Mouse (Mus musculus): ENCODE data around the gene Mmp2. TPM values are rescaled to one million over a fixed set of nuclear protein-coding genes. Genes with fewer than 3 reads are reported as not detected.
"Not testable (repeated sequence)": the region's sequence is repeated elsewhere in the genome, so short reads cannot be mapped to it uniquely, and the experiment has no call there.

Mmp2 gene
- 27.7 and 35.5 TPM in 2 replicates for polyA plus RNA-seq (2012; ENCODE audit: insufficient read depth, insufficient read length, missing spikeins)

DNA sequence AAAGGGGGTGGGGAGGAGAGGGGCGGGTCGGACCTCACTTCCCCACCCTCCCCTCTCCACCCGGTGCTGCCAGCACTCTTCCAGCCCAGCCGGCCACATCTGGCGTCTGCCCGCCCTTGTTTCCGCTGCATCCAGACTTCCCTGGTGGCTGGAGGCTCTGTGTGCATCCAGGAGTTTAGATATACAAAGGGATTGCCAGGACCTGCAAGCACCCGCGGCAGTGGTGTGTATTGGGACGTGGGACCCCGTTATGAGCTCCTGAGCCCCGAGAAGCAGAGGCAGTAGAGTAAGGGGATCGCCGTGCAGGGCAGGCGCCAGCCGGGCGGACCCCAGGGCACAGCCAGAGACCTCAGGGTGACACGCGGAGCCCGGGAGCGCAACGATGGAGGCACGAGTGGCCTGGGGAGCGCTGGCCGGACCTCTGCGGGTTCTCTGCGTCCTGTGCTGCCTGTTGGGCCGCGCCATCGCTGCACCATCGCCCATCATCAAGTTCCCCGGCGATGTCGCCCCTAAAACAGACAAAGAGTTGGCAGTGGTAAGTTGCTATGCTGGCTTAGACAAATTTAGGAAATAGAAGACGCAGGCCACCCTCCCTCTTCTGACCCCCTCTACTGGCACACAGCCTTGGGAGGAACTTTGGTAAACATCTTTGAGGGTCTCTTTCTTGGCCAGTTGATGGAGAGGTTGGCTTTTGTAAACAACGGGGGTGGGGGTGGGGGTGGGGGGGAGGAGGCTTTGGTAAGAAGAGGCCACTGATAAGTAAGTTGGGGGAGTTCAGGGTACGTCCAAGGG, at the start of gene Mmp2:
TSS of gene Mmp2 (plus strand) at position 49 of the 792 bp plus-strand sequence.
- no peaks in the 10 kb centered on the region for H3K4me1 ChIP-seq (ENCODE audit: control insufficient read depth, insufficient read depth, insufficient read length, low read length)
- peak within 1 kb of the TSS; percentile 53 for H3K4me3 ChIP-seq (ENCODE audit: insufficient read depth, low read depth, low read length)
- peak within 1 kb of the TSS; percentile 23 for H3K27ac ChIP-seq (replicated peaks; ENCODE audit: low read depth, low read length)

DNA sequence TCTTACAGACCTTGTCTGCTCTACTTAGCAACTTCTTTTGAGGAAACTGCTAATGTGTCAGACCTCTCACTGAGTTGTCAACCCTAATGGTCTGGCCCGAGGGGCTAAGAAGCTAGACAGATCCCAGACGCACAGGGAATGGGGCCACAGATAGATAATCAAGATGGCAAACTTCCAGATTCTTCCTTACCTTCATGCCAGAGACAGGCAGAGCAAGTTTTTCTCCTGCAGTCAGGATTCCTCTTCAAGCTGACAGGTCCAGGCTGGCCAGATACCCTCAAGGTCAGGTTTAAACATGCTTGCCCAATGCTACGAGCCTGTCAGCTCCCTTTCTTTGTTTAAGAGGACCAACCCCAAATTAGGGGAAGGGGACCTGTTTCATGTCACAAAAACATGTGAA, 46.1 kb upstream of the Mmp2 start:
- Histone ChIP-seq H3K4me1 (ENCODE audit: control insufficient read depth, insufficient read depth, insufficient read length, low read length) (no peaks in the 10 kb centered on the region), H3K27ac (replicated peaks; ENCODE audit: low read depth, low read length) (no peak overlapping the region), H3K4me3 (ENCODE audit: insufficient read depth, low read depth, low read length) (no peak overlapping the region)

DNA sequence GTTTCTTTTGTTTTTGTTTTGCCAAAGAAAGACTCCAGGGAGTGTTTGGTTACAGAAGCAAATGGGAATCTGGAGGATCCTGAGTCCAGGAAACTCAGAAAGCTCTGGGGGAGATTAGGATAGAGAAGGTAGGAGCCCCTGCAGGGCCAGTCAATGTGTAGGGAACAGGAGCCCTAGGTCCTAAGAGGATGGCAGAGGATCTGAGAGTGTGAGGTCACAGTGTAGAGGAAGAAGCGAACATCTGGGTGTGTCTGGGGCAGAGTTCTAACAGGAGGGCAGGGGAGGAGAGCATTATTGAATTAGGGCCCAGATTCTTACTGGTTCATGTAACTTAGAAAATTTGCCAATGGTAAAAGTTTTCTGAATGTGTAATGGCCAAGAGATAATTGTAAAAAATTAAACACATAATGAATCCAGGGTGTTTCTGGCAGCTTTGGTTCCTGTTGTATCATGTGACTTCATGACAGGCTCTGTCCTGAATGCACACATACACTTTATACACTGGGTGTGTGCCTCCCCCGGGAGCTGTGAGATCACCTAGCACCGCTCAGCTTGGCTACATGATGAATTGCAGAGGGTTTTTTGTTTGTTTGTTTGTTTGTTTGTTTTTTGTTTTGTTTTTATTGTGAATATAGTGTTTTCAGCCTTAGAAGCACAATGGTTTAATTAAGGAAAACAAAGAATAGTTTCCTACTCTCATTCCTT, 43.0 kb upstream of the Mmp2 start:
- no peak overlapping the region for H3K27ac ChIP-seq (replicated peaks; ENCODE audit: low read depth, low read length)
- H3K4me1 ChIP-seq (ENCODE audit: control insufficient read depth, insufficient read depth, insufficient read length, low read length): no peaks in the 10 kb centered on the region

DNA sequence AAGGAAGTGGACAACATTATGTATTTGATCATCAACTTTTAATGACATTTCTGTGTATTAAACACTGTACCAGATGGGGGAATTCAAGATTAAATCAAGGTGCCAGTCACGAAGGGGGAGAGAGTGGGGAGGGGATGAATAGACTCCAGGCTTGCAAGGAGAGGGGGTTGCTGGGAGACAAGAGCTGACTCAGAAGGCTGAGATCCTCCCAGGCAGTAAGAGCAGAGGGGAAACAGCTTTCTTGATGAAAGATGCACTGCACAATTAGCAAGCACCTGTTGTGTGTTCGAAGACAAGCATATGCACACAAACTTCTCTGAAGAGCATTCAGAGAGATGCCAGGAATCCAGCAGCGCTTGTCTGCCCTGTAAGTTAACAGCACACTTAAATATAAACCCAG, 36.3 kb upstream of the Mmp2 start:
- no peak overlapping the region for H3K4me3 ChIP-seq (ENCODE audit: insufficient read depth, low read depth, low read length)
- H3K4me1 ChIP-seq (ENCODE audit: control insufficient read depth, insufficient read depth, insufficient read length, low read length): no peaks in the 10 kb centered on the region
- no peak overlapping the region for H3K27ac ChIP-seq (replicated peaks; ENCODE audit: low read depth, low read length)

More for the DNA sequence above, 43.0 kb upstream of the Mmp2 start:
- H3K4me3 ChIP-seq (ENCODE audit: insufficient read depth, low read depth, low read length): no peak overlapping the region

DNA sequence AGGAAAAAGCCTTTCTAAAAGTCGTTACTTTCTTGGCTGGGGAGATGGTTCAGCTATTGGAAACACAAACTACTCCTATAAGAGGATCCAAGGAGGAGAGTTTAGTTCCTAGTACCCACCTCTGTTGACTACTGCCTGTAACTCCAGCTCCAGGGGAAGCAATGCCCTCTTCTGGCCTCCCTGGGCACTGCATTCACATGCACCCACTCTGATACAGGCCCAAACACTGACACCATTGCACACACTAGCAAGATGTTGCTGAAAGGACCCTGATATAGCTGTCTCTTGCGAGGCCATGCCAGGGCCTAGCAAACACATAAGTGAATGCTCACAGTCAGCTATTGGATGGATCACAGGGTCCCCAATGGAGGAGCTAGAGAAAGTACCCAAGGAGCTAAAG, 35.1 kb upstream of the Mmp2 start:
- not testable (repeated sequence) for H3K4me3 ChIP-seq (ENCODE audit: insufficient read depth, low read depth, low read length); H3K27ac ChIP-seq (replicated peaks; ENCODE audit: low read depth, low read length); H3K4me1 ChIP-seq (ENCODE audit: control insufficient read depth, insufficient read depth, insufficient read length, low read length)

DNA sequence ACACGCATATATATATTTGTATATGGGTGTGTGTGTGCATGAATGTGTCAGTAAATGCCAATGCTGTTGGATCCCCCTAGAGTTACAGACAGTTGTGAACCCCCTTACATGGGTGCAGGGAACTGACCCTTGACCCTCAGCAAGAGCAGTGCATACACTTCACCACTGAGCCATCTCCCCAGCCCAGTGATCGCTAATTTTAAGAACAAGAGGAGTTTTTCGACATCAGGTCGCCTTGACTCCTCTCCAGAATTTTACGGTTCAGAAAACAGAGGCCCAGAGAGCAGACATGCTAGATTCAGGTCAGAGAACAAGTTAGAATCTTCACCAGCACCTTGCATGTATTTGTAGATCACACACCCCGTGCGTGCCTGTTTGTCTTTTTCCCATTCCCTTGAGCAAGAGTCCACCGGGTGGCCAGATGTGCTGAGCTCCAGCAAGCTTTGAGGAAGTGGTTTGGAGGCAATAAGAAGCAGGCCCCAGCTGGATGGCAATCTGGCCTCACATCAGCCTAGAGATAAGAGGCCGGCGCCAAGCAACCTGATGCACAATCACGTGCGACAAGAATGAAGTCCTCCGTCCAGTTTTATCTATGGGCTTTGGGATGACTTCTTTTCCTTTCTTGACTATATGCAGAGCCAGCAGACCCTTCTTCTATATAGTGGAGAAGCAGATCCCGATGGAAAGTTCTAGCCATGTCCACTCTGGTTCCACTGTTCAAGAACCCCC, 33.1 kb upstream of the Mmp2 start:
- H3K4me1 ChIP-seq (ENCODE audit: control insufficient read depth, insufficient read depth, insufficient read length, low read length): no peaks in the 10 kb centered on the region
- no peak overlapping the region for H3K4me3 ChIP-seq (ENCODE audit: insufficient read depth, low read depth, low read length)
- no peak overlapping the region for H3K27ac ChIP-seq (replicated peaks; ENCODE audit: low read depth, low read length)

DNA sequence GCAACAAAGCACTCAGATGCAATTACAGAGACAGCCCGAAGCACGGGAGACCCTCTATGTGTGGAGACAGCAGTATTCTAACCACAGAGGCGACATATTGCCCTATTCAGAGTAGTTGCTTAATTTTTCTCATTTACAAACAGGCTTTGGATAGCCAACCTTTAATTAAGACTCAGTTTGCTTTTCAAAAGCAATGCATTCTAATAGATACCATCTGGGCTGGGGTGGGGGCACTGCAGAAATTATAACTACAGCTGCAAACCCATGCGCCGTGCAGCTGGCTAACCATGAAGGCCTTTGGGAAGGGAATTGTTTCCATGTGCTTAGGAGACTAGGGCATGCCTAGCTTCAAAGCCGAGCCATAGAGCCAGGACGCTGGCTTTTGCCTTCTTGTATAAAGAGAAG, 29.6 kb upstream of the Mmp2 start:
- Histone ChIP-seq H3K27ac (replicated peaks; ENCODE audit: low read depth, low read length) (no peak overlapping the region), H3K4me1 (ENCODE audit: control insufficient read depth, insufficient read depth, insufficient read length, low read length) (no peaks in the 10 kb centered on the region), H3K4me3 (ENCODE audit: insufficient read depth, low read depth, low read length) (no peak overlapping the region)

DNA sequence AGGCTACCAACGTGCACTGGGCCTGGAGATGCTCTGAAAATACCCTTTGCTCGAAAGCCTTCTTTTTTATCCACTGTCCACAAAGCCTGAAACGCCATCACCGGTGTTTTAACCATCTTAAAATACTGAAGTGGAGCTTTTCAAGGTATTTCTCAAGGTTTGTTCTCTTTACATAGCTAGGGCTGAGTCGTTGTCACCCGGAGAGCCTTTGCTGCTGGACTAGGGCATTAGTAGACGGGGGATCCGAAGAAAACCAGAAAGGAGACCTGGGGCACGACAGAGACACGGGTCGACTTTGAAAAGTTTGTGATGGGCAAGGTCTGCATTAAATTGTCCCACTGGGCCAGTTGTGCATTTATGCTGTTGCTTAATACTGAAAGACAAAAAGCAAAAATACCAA, 27.7 kb upstream of the Mmp2 start:
- no peaks in the 10 kb centered on the region for H3K4me1 ChIP-seq (ENCODE audit: control insufficient read depth, insufficient read depth, insufficient read length, low read length)
- no peak overlapping the region for H3K27ac ChIP-seq (replicated peaks; ENCODE audit: low read depth, low read length)
- no peak overlapping the region for H3K4me3 ChIP-seq (ENCODE audit: insufficient read depth, low read depth, low read length)

DNA sequence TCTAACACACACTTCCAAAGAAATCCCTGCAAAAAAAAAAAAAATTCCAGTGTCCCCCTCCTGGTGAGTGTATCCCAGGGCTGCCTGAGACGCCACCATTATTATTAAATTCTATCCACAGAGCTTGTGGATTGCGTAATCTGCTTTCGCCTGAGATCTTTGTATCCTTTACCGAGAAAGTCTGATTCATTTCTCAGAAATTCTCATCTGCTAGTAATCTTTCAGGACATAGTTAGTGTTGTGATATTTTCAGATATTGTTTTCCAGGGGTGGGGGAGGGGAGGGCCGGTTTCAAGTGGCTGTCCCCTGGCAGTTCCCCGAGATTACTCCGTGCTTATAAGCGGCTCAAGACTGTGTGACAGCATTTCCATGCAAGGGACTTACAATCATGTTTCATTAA, 25.9 kb upstream of the Mmp2 start:
- H3K4me1 ChIP-seq (ENCODE audit: control insufficient read depth, insufficient read depth, insufficient read length, low read length): no peaks in the 10 kb centered on the region
- no peak overlapping the region for H3K4me3 ChIP-seq (ENCODE audit: insufficient read depth, low read depth, low read length)
- H3K27ac ChIP-seq (replicated peaks; ENCODE audit: low read depth, low read length): no peak overlapping the region

DNA sequence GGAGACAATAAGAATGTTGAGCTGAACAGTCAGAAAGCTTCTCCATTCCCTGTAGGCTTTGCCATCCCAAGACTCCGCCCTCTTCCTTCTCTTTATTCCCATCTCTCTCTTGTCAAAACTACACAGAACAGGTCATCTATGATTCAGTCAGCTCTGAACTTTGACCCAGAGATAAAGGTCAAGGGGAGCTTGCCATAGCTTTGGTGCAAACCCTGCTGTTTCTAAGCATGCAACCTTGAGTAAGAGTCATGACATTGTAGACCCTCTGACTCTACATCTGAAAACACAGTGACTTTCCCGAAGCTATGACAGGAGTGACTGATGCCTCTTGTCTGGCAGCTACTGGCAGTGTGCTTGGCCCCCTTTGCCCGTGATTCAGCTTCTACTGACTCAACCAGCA, 24.5 kb upstream of the Mmp2 start:
- Histone ChIP-seq H3K27ac (replicated peaks; ENCODE audit: low read depth, low read length) (no peak overlapping the region), H3K4me3 (ENCODE audit: insufficient read depth, low read depth, low read length) (no peak overlapping the region), H3K4me1 (ENCODE audit: control insufficient read depth, insufficient read depth, insufficient read length, low read length) (no peaks in the 10 kb centered on the region)

DNA sequence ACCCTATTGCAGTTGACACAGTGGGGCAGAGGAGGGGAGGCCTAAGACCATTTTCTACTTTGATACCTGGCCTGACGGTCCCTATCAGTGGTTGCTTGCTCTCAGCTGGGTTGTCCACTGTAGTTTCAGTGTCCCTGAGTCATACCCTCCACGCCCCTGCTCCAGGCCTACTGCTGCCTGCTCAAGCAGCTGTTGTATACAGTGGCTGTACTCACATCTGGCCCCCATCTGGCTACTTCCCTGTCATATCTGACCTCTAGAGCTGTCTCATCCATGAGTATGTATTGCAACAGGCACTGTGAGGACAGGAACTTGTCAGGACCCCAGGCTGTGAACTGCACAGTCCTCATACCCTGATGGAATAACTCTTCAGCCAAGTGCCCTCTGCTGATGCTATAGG, 14.3 kb upstream of the Mmp2 start:
- no peak overlapping the region for H3K27ac ChIP-seq (replicated peaks; ENCODE audit: low read depth, low read length)
- no peak overlapping the region for H3K4me3 ChIP-seq (ENCODE audit: insufficient read depth, low read depth, low read length)
- no peaks in the 10 kb centered on the region for H3K4me1 ChIP-seq (ENCODE audit: control insufficient read depth, insufficient read depth, insufficient read length, low read length)

DNA sequence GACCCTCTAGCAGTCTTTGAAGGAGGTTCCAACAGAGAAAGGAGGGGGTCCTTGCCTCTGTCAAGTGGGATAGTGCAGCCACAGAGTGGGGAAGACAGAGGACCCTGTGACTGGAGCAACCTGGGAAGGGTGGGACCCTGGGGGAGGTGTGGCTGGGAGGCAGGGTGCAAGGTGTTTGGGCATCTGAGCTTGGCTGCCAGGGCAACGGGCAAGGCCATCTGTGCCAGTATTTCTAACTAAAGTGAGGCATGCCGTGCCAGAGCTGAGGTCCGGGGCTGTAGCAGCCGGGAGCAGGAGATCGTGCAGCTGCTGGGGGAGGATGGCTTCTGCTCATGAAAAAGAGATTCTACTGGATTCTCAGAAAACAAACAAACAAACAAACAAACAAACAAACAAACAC, 11.4 kb upstream of the Mmp2 start:
- H3K4me1 ChIP-seq (ENCODE audit: control insufficient read depth, insufficient read depth, insufficient read length, low read length): no peaks in the 10 kb centered on the region
- H3K4me3 ChIP-seq (ENCODE audit: insufficient read depth, low read depth, low read length): no peak overlapping the region
- no peak overlapping the region for H3K27ac ChIP-seq (replicated peaks; ENCODE audit: low read depth, low read length)

DNA sequence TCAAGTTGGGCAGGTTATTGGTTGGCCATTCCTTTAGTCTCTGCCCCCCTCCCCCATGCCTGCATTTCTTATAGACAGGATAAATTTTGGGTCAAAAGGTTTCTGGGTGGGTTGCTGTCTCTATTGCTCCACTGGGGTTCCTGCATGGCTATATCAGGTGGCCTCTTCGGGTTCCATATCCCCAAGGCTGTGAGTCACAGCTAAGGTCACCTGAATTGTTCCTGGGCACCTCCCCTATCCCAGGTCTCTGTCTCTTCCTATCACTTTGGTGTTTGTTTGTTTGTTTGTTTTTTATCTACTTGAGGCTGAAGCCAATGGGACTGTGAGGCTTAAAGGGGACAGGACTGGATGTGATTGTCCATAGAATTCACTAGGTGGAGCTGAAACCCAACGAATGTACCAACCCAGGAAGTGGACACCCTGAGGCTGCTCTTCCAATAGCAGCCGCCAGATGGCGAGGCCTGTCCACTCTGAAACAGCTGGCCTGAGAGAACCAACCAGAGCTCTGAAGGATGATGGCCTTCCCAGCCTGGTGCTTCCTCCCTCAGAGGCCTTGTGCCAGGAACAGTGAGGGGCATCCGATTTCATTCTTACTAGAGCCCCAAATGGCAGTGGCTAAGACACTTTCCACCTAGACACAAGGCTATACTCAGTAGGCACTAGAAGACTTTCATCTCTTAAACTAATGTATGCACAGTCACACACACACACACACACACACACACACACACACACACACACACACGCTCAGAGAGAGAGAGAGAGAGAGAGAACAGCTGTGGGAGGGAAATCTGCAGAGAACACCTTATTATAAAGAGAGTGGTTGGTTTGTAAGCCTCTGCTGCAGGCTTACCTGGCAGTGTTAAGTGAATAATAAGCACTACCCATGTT, 8.9 kb upstream of the Mmp2 start:
- H3K4me3 ChIP-seq (ENCODE audit: insufficient read depth, low read depth, low read length): no peak overlapping the region
- H3K27ac ChIP-seq (replicated peaks; ENCODE audit: low read depth, low read length): no peak overlapping the region
- H3K4me1 ChIP-seq (ENCODE audit: control insufficient read depth, insufficient read depth, insufficient read length, low read length): no peaks in the 10 kb centered on the region

DNA sequence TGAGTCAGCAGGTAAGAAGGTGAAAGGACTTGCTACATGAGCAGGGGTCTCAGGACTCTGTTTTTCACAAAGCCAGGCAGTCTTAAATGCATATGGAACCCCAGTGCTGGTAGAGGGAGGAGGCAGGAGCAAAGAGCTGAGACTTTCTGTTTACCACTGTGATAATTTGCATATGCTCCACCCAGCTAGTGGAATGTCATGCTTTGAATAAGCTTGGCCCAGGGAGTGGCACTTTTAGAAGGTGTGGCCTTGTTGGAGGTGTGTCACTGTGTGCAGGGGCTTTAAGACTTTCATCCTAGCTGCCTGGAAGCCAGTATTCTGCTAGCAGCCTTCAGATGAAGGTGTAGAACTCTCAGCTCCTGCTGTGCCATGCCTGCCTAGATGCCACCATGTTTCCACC, 5.9 kb upstream of the Mmp2 start:
- no peaks in the 10 kb centered on the region for H3K4me1 ChIP-seq (ENCODE audit: control insufficient read depth, insufficient read depth, insufficient read length, low read length)
- no peak overlapping the region for H3K4me3 ChIP-seq (ENCODE audit: insufficient read depth, low read depth, low read length)
- H3K27ac ChIP-seq (replicated peaks; ENCODE audit: low read depth, low read length): no peak overlapping the region

DNA sequence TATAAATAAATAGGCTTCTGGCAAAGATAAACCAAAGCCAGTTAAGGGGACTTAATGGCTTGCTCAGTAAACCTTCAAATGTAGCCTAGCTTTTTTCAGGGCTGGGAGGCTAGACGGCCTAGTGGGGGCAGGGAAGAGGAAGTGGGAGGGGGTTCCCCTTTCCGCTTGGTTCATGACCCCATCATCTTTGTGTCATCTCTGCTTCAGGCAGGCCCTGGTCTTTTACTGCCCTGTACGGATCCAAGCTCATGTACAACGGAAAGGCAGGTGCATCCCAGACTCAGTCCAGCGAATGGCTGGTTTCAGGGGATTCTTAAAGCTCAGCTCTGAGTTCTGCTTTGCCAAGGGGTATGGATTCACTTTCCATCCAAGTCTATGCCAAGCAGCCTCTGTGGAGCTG, 4.7 kb upstream of the Mmp2 start:
- Histone ChIP-seq H3K4me3 (ENCODE audit: insufficient read depth, low read depth, low read length) (no peak overlapping the region), H3K27ac (replicated peaks; ENCODE audit: low read depth, low read length) (no peak overlapping the region)

More for the DNA sequence above, 4.7 kb upstream of the Mmp2 start:
- no peaks in the 10 kb centered on the region for H3K4me1 ChIP-seq (ENCODE audit: control insufficient read depth, insufficient read depth, insufficient read length, low read length)
